Mouse (Mus musculus) kidney, adult 2 months (tissue): ENCODE measurements around the gene Pate3. TPM values are rescaled to one million over a fixed set of nuclear protein-coding genes. Genes with fewer than 3 reads are reported as not detected.
"Not testable (repeated sequence)": the region's sequence is repeated elsewhere in the genome, so short reads cannot be mapped to it uniquely, and the experiment has no call there.

Experiments used
- DNase-seq: peaks from one replicate; pipeline ENCODE4 v3.0.0; 2021
- H3K27ac ChIP-seq: fragments of 200-500 bp; 2 replicates; pipeline ENCODE4 v1.5.1; 2012; ENCODE audit warnings: low read depth, low read length, control low read depth, inconsistent platforms; ENCODE audit not compliant: insufficient read depth
- H3K27me3 ChIP-seq: fragments of 200-500 bp; replicated peaks from 2 replicates; pipeline ENCODE4 v1.6.1; 2012; ENCODE audit warnings: mild to moderate bottlenecking, moderate library complexity, low read length, inconsistent platforms; ENCODE audit not compliant: control insufficient read depth, insufficient read depth
- H3K36me3 ChIP-seq: fragments of 200-500 bp; 2 replicates; pipeline ENCODE4 v1.6.1; 2012; ENCODE audit warnings: mild to moderate bottlenecking, moderate library complexity, low read length, inconsistent platforms; ENCODE audit not compliant: control insufficient read depth, insufficient read depth
- H3K4me1 ChIP-seq: fragments of 200-500 bp; 2 replicates; pipeline ENCODE4 v1.6.1; 2011; ENCODE audit warnings: low read length; ENCODE audit not compliant: control insufficient read depth, insufficient read depth
- H3K4me3 ChIP-seq: fragments of 200-500 bp; 2 replicates; pipeline ENCODE4 v1.5.1; 2011; ENCODE audit warnings: mild to moderate bottlenecking, low read depth, low read length, control low read depth; ENCODE audit not compliant: insufficient read depth
- CTCF ChIP-seq: fragments of 200-500 bp; conservative IDR thresholded peaks from 2 replicates; pipeline ENCODE4 v1.5.1; 2011; ENCODE audit warnings: low read depth, mild to moderate bottlenecking, control low read depth, low read length, moderate library complexity, mixed read lengths; ENCODE audit not compliant: insufficient read depth, insufficient read length
- POLR2A ChIP-seq: fragments of 200-500 bp; IDR thresholded peaks from one replicate; pipeline ENCODE4 v1.6.1; 2011; ENCODE audit warnings: low read depth, low read length, control low read depth
- WGBS: fragments of 180-500 bp; shearing (Covaris S2); methylation state at CpG from one replicate; pipeline ENCODE4 v1.1.7; 2018; 5-methylcytosine and 5-hydroxymethylcytosine counted together
- polyA plus RNA-seq: library from polyadenylated mRNA; depleted of rRNA; stranded (reverse); fragments of >200 nt; gene quantifications from 2 replicates; pipeline ENCODE4 v1.2.3, GENCODE M21; 2012; rRNA removed

Gene Pate3
- not detected in 2 replicates for polyA plus RNA-seq

DNA sequence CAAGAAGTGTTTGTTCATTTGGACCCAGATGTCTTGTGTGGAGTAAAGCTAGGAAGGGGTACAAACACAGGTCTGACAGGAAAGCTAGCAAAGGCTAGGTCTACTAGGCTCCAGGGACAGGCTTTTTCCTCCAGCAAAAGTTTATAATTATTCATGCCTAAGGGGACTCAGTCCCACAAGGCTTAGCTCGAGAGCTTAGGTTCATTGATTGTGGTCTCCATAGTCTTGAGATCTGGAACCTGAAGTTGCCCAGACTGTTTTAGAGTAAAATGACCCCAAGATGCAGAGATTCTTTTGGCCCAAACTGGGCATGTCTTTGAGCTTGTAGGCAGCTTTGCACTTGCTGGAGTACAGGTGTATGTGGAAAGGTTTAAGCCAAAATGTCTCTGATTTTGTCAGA lies at the start of gene Pate3:
Gene Pate3, minus strand, starts transcription at position 101 of the 400 bp plus-strand sequence.
- no peaks in the 10 kb centered on the region for H3K36me3 ChIP-seq
- H3K27ac ChIP-seq = no peak within 1 kb of the TSS
- WGBS = 60% methylated on average over 1 of the region's 1 CpGs
- no peaks in the 10 kb centered on the region for H3K27me3 ChIP-seq
- no peaks in the 10 kb centered on the region for H3K4me1 ChIP-seq
- TF ChIP-seq POLR2A (no peak), CTCF (no peak)
- H3K4me3 ChIP-seq = no peak within 1 kb of the TSS
- no peak for DNase-seq

DNA sequence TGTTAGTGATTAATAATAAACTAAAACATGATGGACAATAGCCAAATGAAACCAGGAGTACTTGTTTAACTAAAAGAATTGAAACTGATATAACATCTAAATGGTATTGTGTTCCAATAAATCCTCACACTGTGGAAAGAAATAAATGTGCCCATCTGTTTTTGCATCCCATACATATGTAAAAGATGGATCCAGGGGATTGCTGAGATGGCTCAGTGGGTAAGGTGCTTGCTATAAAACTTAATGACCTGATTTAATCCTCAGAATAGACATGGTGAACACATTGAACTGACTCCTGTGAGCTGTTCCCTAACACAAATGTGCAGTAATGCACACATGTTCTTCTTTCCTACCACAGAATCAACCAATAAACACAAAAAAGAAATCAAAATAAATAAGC lies 43.9 kb upstream of the Pate3 start:
- no peak for DNase-seq
- Histone ChIP-seq H3K27me3 (no peaks in the 10 kb centered on the region), H3K27ac (no peak overlapping the region), H3K4me3 (no peak overlapping the region), H3K36me3 (no peaks in the 10 kb centered on the region), H3K4me1 (no peaks in the 10 kb centered on the region)
- TF ChIP-seq CTCF = no peak
- no peak for TF ChIP-seq POLR2A

DNA sequence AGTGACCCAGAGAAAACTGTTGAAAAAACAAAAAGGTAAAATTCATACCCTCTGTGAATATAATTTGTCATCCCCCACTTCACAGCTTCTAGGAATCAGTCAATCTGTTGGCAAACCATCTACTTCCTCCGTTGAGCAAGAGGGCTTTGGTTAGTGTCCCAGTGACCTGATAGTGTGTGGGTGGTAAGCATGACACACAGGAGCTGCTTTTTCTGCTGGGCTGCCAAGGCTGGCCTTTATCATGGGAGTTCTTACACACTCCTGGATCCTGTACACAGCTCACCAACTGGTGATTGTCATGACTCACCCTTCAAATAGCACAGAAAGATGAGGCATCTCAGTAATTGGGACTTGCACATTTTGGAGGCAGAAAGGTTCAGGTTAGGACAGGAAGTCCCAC lies 39.0 kb upstream of the Pate3 start, which contains the start of gene Pate1:
Gene Pate1, minus strand, starts transcription at position 378 of the 400 bp plus-strand sequence.
- TF ChIP-seq CTCF = no peak
- no peak for TF ChIP-seq POLR2A
- no peaks in the 10 kb centered on the region for H3K4me1 ChIP-seq
- no peak within 1 kb of the TSS for H3K4me3 ChIP-seq
- WGBS = 18% methylated on average over 1 of the region's 1 CpGs
- no peaks in the 10 kb centered on the region for H3K36me3 ChIP-seq
- no peak within 1 kb of the TSS for H3K27ac ChIP-seq
- DNase-seq = no peak
- H3K27me3 ChIP-seq = no peaks in the 10 kb centered on the region

DNA sequence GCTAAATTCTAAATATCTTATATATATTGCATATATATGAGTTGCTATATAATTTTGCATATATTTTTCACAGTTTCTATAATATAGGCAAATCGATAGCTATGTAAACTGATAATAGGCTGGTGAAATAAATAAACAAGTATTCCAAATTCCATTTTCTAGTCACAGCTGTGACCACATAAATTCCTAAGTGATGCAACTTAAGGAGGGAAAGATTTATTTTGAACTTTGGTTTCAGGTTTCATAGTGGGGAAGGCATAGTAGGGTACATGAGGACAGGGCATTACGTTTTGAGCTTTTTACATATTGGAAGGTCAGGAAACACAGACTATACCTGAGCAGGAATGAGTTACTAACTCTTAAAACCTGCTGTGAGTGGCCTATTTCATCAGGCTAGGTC lies 25.6 kb upstream of the Pate3 start:
- 80% methylated on average over 2 of the region's 2 CpGs for WGBS
- Histone ChIP-seq H3K27ac (no peak overlapping the region), H3K4me3 (no peak overlapping the region), H3K36me3 (no peaks in the 10 kb centered on the region), H3K27me3 (no peaks in the 10 kb centered on the region), H3K4me1 (no peaks in the 10 kb centered on the region)
- DNase-seq = no peak
- TF ChIP-seq POLR2A = no peak
- no peak for TF ChIP-seq CTCF

DNA sequence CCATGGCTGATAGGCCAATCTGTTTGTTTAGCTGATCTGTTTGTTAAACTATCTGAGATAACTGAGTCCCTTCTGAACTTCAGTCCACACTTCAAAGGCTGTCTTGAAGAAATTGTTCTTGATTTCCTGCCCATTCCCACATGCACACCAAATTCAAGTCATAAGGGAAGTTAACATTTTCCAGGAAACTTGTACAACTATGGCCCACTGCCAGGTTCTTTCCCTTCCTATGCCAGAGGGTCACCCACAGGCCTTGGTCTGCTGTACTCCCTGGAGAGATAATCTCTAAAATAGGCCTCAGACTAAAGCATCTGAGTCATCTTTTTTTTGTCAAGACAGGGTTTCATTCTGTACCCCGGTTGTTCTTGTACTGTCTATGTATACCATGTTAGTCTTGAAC lies 15.0 kb downstream of the Pate3 start:
- DNase-seq = peak; percentile 38
- no peak overlapping the region for H3K4me3 ChIP-seq
- TF ChIP-seq CTCF = no peak
- TF ChIP-seq POLR2A = no peak
- 71% methylated on average over 1 of the region's 1 CpGs for WGBS
- H3K36me3 ChIP-seq = no peaks in the 10 kb centered on the region
- no peak overlapping the region for H3K27ac ChIP-seq
- H3K27me3 ChIP-seq = no peaks in the 10 kb centered on the region
- H3K4me1 ChIP-seq = no peaks in the 10 kb centered on the region

DNA sequence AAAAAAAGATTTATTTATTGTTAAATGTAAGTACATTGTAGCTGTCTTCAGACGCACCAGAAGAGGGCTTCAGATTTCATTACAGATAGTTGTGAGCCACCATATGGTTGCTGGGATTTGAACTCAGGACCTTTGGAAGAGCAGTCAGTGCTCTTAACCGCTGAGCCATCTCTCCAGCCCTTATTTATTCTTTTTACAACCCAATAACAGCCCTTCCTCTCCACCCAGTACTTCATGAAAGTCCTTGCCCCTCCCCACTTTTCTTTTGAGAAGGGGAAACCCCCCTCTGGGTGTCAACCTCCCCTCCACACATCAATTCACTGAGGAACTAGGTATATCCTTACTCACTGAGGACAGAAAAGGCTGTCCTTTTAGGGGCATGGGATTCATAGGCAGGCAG lies 31.2 kb downstream of the Pate3 start:
- DNase-seq, H3K36me3 ChIP-seq, H3K27me3 ChIP-seq, H3K4me1 ChIP-seq, H3K27ac ChIP-seq, H3K4me3 ChIP-seq: not testable (repeated sequence)
- WGBS = 59% methylated on average over 2 of the region's 2 CpGs

DNA sequence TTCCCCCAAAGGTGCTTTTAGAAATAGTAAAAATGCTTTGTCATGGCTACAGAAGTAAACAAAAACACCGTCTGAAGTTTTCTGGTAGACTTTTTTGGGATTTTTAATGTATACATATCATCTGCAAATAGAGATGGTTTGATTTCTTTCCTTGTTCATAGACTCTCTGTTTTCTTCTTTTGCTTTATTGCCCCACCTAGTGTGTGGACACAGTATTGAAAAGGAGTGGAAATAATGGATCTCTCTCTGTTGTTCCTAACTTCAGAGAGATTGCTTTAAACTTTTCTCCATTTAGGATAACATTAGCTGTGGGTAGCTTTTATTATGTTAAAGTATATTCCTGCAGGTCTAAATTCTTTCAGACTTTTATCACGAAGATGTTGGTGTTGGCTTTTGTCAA lies 34.0 kb downstream of the Pate3 start:
- no peaks in the 10 kb centered on the region; the same call in 1 of the 2 replicates for H3K27me3 ChIP-seq
- no peaks in the 10 kb centered on the region for H3K36me3 ChIP-seq
- no peak overlapping the region for H3K27ac ChIP-seq
- DNase-seq = peak; percentile 7
- 28% methylated on average over 2 of the region's 2 CpGs for WGBS
- no peak overlapping the region for H3K4me3 ChIP-seq
- H3K4me1 ChIP-seq = no peaks in the 10 kb centered on the region
- TF ChIP-seq POLR2A (no peak), CTCF (no peak)

DNA sequence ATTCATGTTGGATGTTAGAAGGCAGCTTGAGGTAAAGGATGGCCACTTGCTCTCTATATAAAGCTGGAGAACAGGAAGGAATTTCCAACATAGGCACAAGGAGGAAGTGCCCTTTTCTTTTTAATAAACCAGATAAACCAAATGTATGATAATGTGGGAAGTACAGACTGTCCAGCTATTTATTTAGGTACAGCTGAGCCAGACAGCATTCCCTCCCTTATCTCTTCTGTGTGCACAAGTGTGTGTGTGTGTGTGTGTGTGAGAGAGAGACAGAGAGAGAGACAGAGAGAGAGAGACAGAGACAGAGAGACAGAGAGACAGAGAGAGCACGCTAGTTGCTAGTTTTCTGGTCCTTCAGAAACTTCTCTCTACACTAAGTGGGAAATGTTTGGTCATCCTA lies 36.2 kb downstream of the Pate3 start, which contains the start of gene Pate4:
Gene Pate4, minus strand, starts transcription at position 101 of the 400 bp plus-strand sequence.
- DNase-seq = no peak
- H3K4me3 ChIP-seq = no peak within 1 kb of the TSS
- no peaks in the 10 kb centered on the region for H3K36me3 ChIP-seq
- WGBS = 88% methylated on average over 1 of the region's 1 CpGs
- H3K4me1 ChIP-seq = no peaks in the 10 kb centered on the region
- H3K27ac ChIP-seq = no peak within 1 kb of the TSS
- no peaks in the 10 kb centered on the region for H3K27me3 ChIP-seq
- TF ChIP-seq POLR2A (no peak), CTCF (no peak)
